Mouse (Mus musculus): ENCODE measurements around the gene Cnpy1. TPM values are rescaled to one million over a fixed set of nuclear protein-coding genes. Genes with fewer than 3 reads are reported as not detected.

The Cnpy1 gene
- polyA plus RNA-seq, 1 experiment from 2014 or later = 1.6 TPM

GRCm38 (mm10) chr5:28206448-28206847 is 39.2 kb downstream of the Cnpy1 start:
- Histone ChIP-seq H3K4me1 (peaks cover 21% of the 10 kb centered on the region), H3K27me3 (ENCODE audit: poor library complexity, severe bottlenecking) (peaks cover 100% of the 10 kb centered on the region), H3K9me3 (no peaks in the 10 kb centered on the region), H3K27ac (no peak overlapping the region), H3K4me3 (no peak overlapping the region), H3K36me3 (replicated peaks) (no peaks in the 10 kb centered on the region)
- WGBS = 66% methylated on average over 4 of the region's 4 CpGs
- DNase-seq (ENCODE audit: extremely low spot score, low spot score) = no peak

DNA sequence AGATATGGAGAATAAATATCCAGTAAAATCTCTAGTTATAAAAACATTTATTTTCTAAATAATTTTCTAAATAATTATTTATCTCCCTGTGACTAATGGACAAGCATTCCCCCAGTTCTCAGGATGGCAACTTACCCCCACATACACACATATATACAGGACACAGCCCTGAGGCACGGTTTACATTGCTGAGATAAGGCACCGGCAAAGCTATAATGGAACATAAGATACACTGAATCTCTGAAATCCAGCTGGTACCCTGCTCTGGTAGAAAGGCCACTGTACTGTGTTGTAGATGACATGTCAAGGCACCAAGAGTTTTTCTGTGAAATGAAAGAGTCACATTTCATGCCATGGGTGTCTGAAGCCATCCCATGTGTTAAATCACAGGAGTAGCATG is 40.9 kb downstream of the Cnpy1 start:
- Histone ChIP-seq H3K27ac (no peak overlapping the region), H3K4me1 (peaks cover 6% of the 10 kb centered on the region), H3K4me3 (no peak overlapping the region), H3K36me3 (replicated peaks) (no peaks in the 10 kb centered on the region), H3K27me3 (ENCODE audit: poor library complexity, severe bottlenecking) (peaks cover 100% of the 10 kb centered on the region), H3K9me3 (no peaks in the 10 kb centered on the region)
- no peak for DNase-seq (ENCODE audit: extremely low spot score, low spot score)
- 87% methylated on average over 2 of the region's 2 CpGs for WGBS

DNA sequence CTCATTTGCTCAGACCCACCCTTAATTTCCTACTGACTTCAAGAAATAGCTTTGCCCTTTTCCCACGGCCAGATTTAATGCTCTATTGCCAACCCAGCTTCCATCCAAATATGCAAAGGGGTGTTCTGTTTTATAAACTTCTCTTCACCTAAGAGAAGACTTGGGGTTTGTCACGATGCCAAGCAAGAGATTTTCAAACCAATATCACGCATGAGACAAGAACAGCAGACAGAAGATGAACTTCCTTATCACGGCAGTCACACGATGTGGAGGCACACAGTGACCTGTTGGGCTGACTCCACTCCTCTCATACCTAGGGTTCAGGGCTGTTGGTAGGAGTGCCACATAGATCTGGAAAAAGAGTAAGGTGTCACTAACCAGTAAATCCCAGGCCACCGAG is 42.5 kb downstream of the Cnpy1 start:
- H3K36me3 ChIP-seq (replicated peaks) = no peaks in the 10 kb centered on the region
- H3K27me3 ChIP-seq (ENCODE audit: poor library complexity, severe bottlenecking) = peaks cover 100% of the 10 kb centered on the region
- H3K4me3 ChIP-seq = no peak overlapping the region
- H3K27ac ChIP-seq = no peak overlapping the region
- no peaks in the 10 kb centered on the region for H3K4me1 ChIP-seq
- no peaks in the 10 kb centered on the region for H3K9me3 ChIP-seq
- no peak for DNase-seq (ENCODE audit: extremely low spot score, low spot score)
- WGBS = 78% methylated on average over 6 of the region's 6 CpGs

- Histone ChIP-seq H3K9me3 (no peaks in the 10 kb centered on the region), H3K27ac (no peak overlapping the region), H3K4me1 (peaks cover 7% of the 10 kb centered on the region; the same call in 1 of the 2 replicates), H3K27me3 (ENCODE audit: poor library complexity, severe bottlenecking) (peaks cover 96% of the 10 kb centered on the region), H3K4me3 (no peak overlapping the region), H3K36me3 (replicated peaks) (no peaks in the 10 kb centered on the region)
- 44% methylated on average over 7 of the region's 7 CpGs for WGBS
- DNase-seq (ENCODE audit: extremely low spot score, low spot score) = no peak
These were observed 46.3 kb downstream of the Cnpy1 start for GRCm38 (mm10) chr5:28199089-28199873.

GRCm38 (mm10) chr5:28195473-28195872 is 50.1 kb downstream of the Cnpy1 start:
- H3K27me3 ChIP-seq (ENCODE audit: poor library complexity, severe bottlenecking) = peaks cover 96% of the 10 kb centered on the region
- H3K4me1 ChIP-seq = peaks cover 26% of the 10 kb centered on the region
- H3K9me3 ChIP-seq = no peaks in the 10 kb centered on the region
- 77% methylated on average over 2 of the region's 2 CpGs for WGBS
- DNase-seq (ENCODE audit: extremely low spot score, low spot score) = no peak
- no peaks in the 10 kb centered on the region for H3K36me3 ChIP-seq (replicated peaks)
- no peak overlapping the region for H3K4me3 ChIP-seq
- no peak overlapping the region for H3K27ac ChIP-seq

DNA sequence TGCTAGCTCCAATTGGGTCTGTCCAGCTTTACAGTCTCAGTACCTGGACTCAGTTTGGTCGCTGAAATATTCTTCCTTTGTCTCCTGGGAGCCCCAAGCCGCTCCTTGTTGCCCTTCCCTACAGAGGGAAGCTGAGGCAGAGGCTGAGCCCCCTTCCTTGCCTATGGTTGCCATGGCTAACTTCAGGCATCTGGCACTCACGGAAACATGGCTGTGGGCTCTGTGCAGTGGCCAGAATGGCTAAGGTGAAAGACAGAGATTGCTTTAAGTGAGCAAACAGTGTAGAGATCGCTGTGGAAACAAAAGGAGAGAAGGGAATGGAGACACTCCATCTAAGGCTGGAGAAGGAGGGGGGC is 53.5 kb downstream of the Cnpy1 start:
- no peak for DNase-seq (ENCODE audit: extremely low spot score, low spot score)
- H3K36me3 ChIP-seq (replicated peaks) = no peaks in the 10 kb centered on the region
- peaks cover 90% of the 10 kb centered on the region for H3K27me3 ChIP-seq (ENCODE audit: poor library complexity, severe bottlenecking)
- 41% methylated on average over 4 of the region's 4 CpGs for WGBS
- no peak overlapping the region for H3K4me3 ChIP-seq
- peaks cover 26% of the 10 kb centered on the region for H3K4me1 ChIP-seq
- H3K27ac ChIP-seq = no peak overlapping the region
- no peaks in the 10 kb centered on the region for H3K9me3 ChIP-seq

DNA sequence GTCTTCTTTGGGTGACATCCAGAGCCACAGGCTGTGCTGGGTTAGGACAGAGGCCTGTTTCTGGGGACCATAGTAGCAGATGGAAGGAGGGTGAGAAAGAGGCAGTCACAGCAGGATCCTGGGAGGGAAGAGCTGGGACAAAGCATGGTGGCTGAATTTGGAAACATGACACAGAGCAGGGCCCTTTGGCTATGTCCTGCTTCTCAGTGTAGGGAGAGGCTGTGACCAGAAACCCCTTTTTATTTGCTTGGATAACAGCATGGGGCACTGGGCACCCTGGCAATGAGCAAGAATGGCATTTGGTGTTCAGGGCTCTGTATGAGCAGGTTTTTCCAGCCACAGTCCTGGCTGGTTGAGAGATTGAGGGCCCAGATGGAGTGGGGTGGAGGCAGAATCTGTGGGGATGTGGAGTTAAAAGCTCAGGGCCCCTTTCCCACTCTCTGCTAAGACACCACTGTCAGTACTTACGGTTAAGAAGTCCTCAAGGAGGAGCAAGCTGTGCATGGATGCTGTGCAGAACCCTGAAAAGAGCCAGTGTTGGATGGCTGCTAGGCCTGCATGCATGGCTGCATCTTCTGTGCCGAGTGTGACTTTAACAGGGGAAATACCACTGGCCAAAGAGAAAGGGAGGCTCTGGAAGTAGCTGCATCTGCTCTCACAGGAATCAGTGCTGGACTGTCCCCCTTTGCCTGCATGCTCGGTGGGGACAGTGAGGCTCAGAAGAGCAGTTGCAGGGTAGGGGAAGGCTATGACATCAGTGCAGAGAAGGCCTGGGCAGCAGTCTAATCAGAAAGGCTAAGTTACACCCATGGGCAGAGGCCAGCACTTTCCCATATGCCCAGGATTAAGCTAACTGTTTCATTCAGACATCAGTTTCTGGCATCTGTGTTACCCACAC is 54.2 kb downstream of the Cnpy1 start:
- H3K4me1 ChIP-seq = peaks cover 25% of the 10 kb centered on the region
- peaks cover 93% of the 10 kb centered on the region for H3K27me3 ChIP-seq (ENCODE audit: poor library complexity, severe bottlenecking)
- 16% methylated on average over 3 of the region's 3 CpGs for WGBS
- H3K4me3 ChIP-seq = no peak overlapping the region
- DNase-seq (ENCODE audit: extremely low spot score, low spot score) = no peak
- H3K27ac ChIP-seq = peak overlapping the region; percentile 32; the same call in 1 of the 2 replicates
- H3K36me3 ChIP-seq (replicated peaks) = no peaks in the 10 kb centered on the region
- H3K9me3 ChIP-seq = no peaks in the 10 kb centered on the region

DNA sequence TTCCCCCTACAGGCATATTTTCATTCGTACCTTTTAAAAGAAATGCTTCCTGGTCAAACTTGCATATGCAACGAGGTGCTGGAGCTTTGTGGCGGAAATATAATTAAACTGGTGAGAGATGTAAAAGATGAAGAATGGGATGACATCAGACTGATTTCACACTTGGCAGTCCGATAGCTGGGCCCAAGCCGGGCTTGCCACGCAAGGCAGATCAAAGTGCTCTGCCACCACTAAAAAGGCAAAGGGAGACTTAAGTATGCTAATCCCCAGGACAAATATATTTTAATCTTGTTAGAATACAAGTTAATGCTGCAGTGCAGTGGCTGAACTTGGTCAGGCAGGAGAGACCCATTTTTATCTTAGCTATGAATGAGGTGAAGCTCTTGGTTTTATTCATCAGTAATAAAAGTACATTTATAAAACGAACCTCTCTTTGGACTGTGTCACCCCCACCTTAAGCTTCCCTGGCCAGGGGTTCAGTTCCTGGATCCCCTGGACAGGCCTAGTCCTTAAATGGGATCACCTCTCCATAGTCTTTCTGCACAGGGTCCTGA is 66.3 kb downstream of the Cnpy1 start:
- Histone ChIP-seq H3K27ac (no peak overlapping the region), H3K27me3 (ENCODE audit: poor library complexity, severe bottlenecking) (peaks cover 100% of the 10 kb centered on the region), H3K4me3 (no peak overlapping the region), H3K9me3 (no peaks in the 10 kb centered on the region), H3K4me1 (peaks cover 23% of the 10 kb centered on the region), H3K36me3 (replicated peaks) (no peaks in the 10 kb centered on the region)
- no peak for DNase-seq (ENCODE audit: extremely low spot score, low spot score)
- WGBS = 8% methylated on average over 7 of the region's 7 CpGs

DNA sequence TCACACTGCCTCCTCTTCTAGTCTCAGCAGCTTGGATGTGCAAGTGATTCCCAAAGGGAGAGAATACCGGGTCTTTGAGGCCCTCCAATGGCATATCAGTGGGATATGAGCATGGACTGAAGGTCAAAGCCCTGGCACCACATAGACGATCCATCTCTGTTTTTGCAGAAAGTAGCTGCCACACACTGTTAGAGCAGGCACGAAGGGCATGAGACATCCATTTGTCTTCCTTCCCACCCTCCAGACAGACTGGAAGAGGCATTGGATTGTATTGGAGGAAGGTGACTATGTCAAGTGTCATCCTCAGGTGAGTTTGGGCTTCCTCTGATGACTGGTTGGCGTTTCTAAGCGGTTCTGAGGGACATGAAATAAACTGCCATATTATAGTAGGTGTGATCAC is 67.3 kb downstream of the Cnpy1 start:
- WGBS = 15% methylated on average over 5 of the region's 5 CpGs
- DNase-seq (ENCODE audit: extremely low spot score, low spot score) = no peak
- peaks cover 28% of the 10 kb centered on the region for H3K4me1 ChIP-seq
- H3K36me3 ChIP-seq (replicated peaks) = no peaks in the 10 kb centered on the region
- H3K27me3 ChIP-seq (ENCODE audit: poor library complexity, severe bottlenecking) = peaks cover 100% of the 10 kb centered on the region
- H3K9me3 ChIP-seq = no peaks in the 10 kb centered on the region
- H3K27ac ChIP-seq = no peak overlapping the region
- no peak overlapping the region for H3K4me3 ChIP-seq

DNA sequence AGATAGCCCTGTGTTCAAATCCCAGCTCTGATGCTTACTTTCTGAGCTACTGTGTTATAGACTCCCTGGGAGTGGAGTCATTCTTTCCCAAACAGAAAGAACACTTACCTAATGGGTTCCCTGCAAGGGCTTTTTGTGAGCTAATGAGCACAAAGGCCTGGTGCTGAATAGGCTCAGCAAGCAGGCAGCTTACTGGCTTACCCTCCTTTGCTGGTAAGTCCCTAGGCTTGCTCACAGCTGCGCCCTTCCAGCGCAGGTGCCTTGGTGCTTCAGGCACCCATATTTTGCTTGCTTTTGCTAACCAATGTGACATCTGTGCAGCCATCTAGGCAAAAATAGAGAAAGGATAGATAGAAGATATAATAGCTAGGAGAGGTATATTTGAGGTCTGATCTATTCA is 69.0 kb downstream of the Cnpy1 start:
- Histone ChIP-seq H3K4me1 (peaks cover 28% of the 10 kb centered on the region), H3K36me3 (replicated peaks) (no peaks in the 10 kb centered on the region), H3K9me3 (no peaks in the 10 kb centered on the region), H3K27me3 (ENCODE audit: poor library complexity, severe bottlenecking) (peaks cover 100% of the 10 kb centered on the region), H3K27ac (no peak overlapping the region), H3K4me3 (no peak overlapping the region)
- DNase-seq (ENCODE audit: extremely low spot score, low spot score) = no peak
- WGBS = 0% methylated on average over 2 of the region's 2 CpGs

GRCm38 (mm10) chr5:28176023-28176422 is 69.6 kb downstream of the Cnpy1 start:
- Histone ChIP-seq H3K27ac (no peak overlapping the region), H3K4me3 (no peak overlapping the region), H3K27me3 (ENCODE audit: poor library complexity, severe bottlenecking) (peaks cover 99% of the 10 kb centered on the region), H3K9me3 (no peaks in the 10 kb centered on the region), H3K36me3 (replicated peaks) (no peaks in the 10 kb centered on the region), H3K4me1 (peaks cover 29% of the 10 kb centered on the region)
- 4% methylated on average over 4 of the region's 4 CpGs for WGBS
- no peak for DNase-seq (ENCODE audit: extremely low spot score, low spot score)

DNA sequence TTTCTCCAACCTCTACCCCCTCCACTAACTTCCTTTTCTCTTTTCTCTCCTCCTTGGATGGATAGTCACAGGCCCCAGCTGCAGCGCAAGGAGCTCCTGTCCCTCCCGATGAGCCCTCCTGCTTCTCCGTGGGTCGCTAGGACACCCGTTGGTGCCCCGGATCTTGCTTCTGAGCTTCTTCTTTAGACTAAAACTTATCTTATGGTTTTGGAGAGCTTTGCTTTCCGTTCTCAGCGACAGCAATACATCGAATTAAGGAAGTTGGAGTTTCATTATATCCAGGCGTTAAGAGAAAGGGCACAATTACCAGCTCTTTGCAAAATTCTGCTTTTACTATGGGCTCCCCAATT is 70.1 kb downstream of the Cnpy1 start:
- Histone ChIP-seq H3K4me3 (no peak overlapping the region), H3K27me3 (ENCODE audit: poor library complexity, severe bottlenecking) (peaks cover 99% of the 10 kb centered on the region), H3K27ac (no peak overlapping the region), H3K4me1 (peaks cover 32% of the 10 kb centered on the region), H3K9me3 (no peaks in the 10 kb centered on the region), H3K36me3 (replicated peaks) (no peaks in the 10 kb centered on the region)
- no peak for DNase-seq (ENCODE audit: extremely low spot score, low spot score)
- WGBS = under 1% methylated on average over 10 of the region's 10 CpGs
